Mouse (Mus musculus): ENCODE measurements around the gene Gnaq. TPM values are rescaled to one million over a fixed set of nuclear protein-coding genes. Genes with fewer than 3 reads are reported as not detected.
A peak's percentile ranks its signal among the peaks of the same experiment; 100 is the strongest.

The Gnaq gene
- polyA plus RNA-seq, 1 experiment from 2014 or later: 18.1 TPM

GRCm38 (mm10) chr19:16434879-16435278 lies 302.2 kb downstream of the Gnaq start:
- DNase-seq (ENCODE audit: low spot score) (no peak), ATAC-seq (ENCODE audit: low FRiP score, low TSS enrichment) (0 out of 2 replicates have a peak, but pooled peaks have one; percentile 7)
- no peaks in the 10 kb centered on the region for H3K36me3 ChIP-seq (ENCODE audit: control insufficient read depth, insufficient read depth, low read length)
- peak overlapping the region; percentile 49 for H3K4me3 ChIP-seq (ENCODE audit: low read depth, low read length)
- no peaks in the 10 kb centered on the region for H3K27me3 ChIP-seq (ENCODE audit: control insufficient read depth, insufficient read depth, low read length)
- peak overlapping the region; percentile 86 for H3K4me2 ChIP-seq (replicated peaks; ENCODE audit: low read depth)
- no peak overlapping the region for H3K27ac ChIP-seq (replicated peaks)
- peaks cover 5% of the 10 kb centered on the region; the same call in 1 of the 2 replicates for H3K4me1 ChIP-seq (replicated peaks; ENCODE audit: control insufficient read depth, insufficient read depth)
- no peak for TF ChIP-seq EP300 (optimal IDR thresholded peaks at IDR 0.05)
- peak; percentile 79 for TF ChIP-seq CTCF (IDR thresholded peaks at IDR 0.05; ENCODE audit: low read depth)
- 8% methylated on average over 9 of the region's 9 CpGs for WGBS
- no peaks in the 10 kb centered on the region for H3K9me3 ChIP-seq (ENCODE audit: control insufficient read depth, low read length)
- peak overlapping the region; percentile 56 for H3K9ac ChIP-seq (ENCODE audit: low read length)

- Histone ChIP-seq H3K36me3 (ENCODE audit: control insufficient read depth, insufficient read depth, low read length) (no peaks in the 10 kb centered on the region), H3K27ac (replicated peaks) (peak within 1 kb of the TSS; percentile 30), H3K27me3 (ENCODE audit: control insufficient read depth, insufficient read depth, low read length) (no peaks in the 10 kb centered on the region), H3K4me3 (ENCODE audit: low read depth, low read length) (peak within 1 kb of the TSS; percentile 49), H3K9me3 (ENCODE audit: control insufficient read depth, low read length) (no peaks in the 10 kb centered on the region), H3K4me2 (replicated peaks; ENCODE audit: low read depth) (peak within 1 kb of the TSS; percentile 86), H3K4me1 (replicated peaks; ENCODE audit: control insufficient read depth, insufficient read depth) (peaks cover 5% of the 10 kb centered on the region; the same call in 1 of the 2 replicates), H3K9ac (ENCODE audit: low read length) (peak within 1 kb of the TSS; percentile 56)
- ATAC-seq (ENCODE audit: low FRiP score, low TSS enrichment) (peak; percentile 82), DNase-seq (ENCODE audit: low spot score) (peak; percentile 82)
- 2% methylated on average over 27 of the region's 27 CpGs for WGBS
- TF ChIP-seq CTCF (IDR thresholded peaks at IDR 0.05; ENCODE audit: low read depth): peak; percentile 79
- TF ChIP-seq EP300 (optimal IDR thresholded peaks at IDR 0.05): no peak
Observed at GRCm38 (mm10) chr19:16435531-16436231, 303.1 kb downstream of the Gnaq start, which contains the start of gene Gna14. Gene Gna14, plus strand, starts transcription at chr19:16435762.

- 8% methylated on average over 61 of the region's 61 CpGs for WGBS
- no peak for ATAC-seq (ENCODE audit: low FRiP score, low TSS enrichment)
- Histone ChIP-seq H3K4me1 (replicated peaks; ENCODE audit: control insufficient read depth, insufficient read depth) (peaks cover 5% of the 10 kb centered on the region; the same call in 1 of the 2 replicates), H3K4me2 (replicated peaks; ENCODE audit: low read depth) (peak overlapping the region; percentile 86), H3K27me3 (ENCODE audit: control insufficient read depth, insufficient read depth, low read length) (no peaks in the 10 kb centered on the region), H3K36me3 (ENCODE audit: control insufficient read depth, insufficient read depth, low read length) (no peaks in the 10 kb centered on the region), H3K27ac (replicated peaks) (peak overlapping the region; percentile 9; the same call in 1 of the 2 replicates), H3K9ac (ENCODE audit: low read length) (peak overlapping the region; percentile 56), H3K9me3 (ENCODE audit: control insufficient read depth, low read length) (no peaks in the 10 kb centered on the region), H3K4me3 (ENCODE audit: low read depth, low read length) (peak overlapping the region; percentile 49)
- DNase-seq (ENCODE audit: low spot score): peak; percentile 31
- TF ChIP-seq CTCF (IDR thresholded peaks at IDR 0.05; ENCODE audit: low read depth) (no peak), EP300 (optimal IDR thresholded peaks at IDR 0.05) (no peak)
Observed at GRCm38 (mm10) chr19:16436335-16437169, 303.9 kb downstream of the Gnaq start.

Small RNA genes within 50 kb of the gene (microRNA-seq; reads per million reads assigned to microRNA genes)
- not detected for gene Mir496b

Other genes starting within 250 kb of the Gnaq start
- gene Psat1, start 185.5 kb upstream of the Gnaq start, polyA plus RNA-seq (2015; fragmentation: Nextera tagmentation; extraction: Ambion mirVana): 63.2 and 67.9 TPM in 2 replicates
- 9.0 TPM in 2 replicates for gene Cep78, start 147.8 kb upstream of the Gnaq start, polyA plus RNA-seq (2015; fragmentation: Nextera tagmentation; extraction: Ambion mirVana)